Mouse (Mus musculus): Measurements from ENCODE around the gene Mlkl.
A peak's percentile ranks its signal among the peaks of the same experiment; 100 is the strongest.
"Not testable (repeated sequence)": the region's sequence is repeated elsewhere in the genome, so short reads cannot be mapped to it uniquely, and the experiment has no call there.

Gene Mlkl

GRCm38 (mm10) chr8:111312758-111313162 lies 25.2 kb downstream of the Mlkl start:
- no peak for DNase-seq (ENCODE audit: low spot score)

DNA sequence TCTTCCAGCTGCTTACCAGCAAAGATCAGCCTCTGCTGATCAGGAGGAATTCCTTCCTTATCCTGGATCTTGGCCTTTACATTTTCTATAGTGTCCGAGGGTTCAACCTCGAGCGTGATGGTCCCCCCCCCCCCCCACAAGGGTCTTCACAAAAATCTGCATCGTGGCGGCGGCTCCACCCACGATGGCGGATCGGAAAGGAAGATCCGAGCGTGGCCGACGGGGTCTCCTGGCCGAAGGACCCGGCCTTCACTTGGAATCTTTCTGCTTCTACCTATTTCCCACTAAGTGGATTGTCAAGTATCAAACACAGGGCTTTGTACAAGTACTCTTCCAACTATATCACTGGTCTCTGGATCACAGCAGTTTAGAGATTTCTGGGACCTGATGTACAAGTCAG lies 28.0 kb downstream of the Mlkl start:
- DNase-seq (ENCODE audit: low spot score) = not testable (repeated sequence)

GRCm38 (mm10) chr8:111305031-111305730 lies 32.8 kb downstream of the Mlkl start:
- no peak for DNase-seq (ENCODE audit: low spot score)

GRCm38 (mm10) chr8:111304359-111304758 lies 33.6 kb downstream of the Mlkl start:
- DNase-seq (ENCODE audit: low spot score) = no peak

- DNase-seq (ENCODE audit: low spot score) = not testable (repeated sequence)
Observed at GRCm38 (mm10) chr8:111303076-111303803, 34.7 kb downstream of the Mlkl start.

- DNase-seq (ENCODE audit: low spot score) = no peak
Observed at GRCm38 (mm10) chr8:111300597-111301546, 37.1 kb downstream of the Mlkl start.

DNA sequence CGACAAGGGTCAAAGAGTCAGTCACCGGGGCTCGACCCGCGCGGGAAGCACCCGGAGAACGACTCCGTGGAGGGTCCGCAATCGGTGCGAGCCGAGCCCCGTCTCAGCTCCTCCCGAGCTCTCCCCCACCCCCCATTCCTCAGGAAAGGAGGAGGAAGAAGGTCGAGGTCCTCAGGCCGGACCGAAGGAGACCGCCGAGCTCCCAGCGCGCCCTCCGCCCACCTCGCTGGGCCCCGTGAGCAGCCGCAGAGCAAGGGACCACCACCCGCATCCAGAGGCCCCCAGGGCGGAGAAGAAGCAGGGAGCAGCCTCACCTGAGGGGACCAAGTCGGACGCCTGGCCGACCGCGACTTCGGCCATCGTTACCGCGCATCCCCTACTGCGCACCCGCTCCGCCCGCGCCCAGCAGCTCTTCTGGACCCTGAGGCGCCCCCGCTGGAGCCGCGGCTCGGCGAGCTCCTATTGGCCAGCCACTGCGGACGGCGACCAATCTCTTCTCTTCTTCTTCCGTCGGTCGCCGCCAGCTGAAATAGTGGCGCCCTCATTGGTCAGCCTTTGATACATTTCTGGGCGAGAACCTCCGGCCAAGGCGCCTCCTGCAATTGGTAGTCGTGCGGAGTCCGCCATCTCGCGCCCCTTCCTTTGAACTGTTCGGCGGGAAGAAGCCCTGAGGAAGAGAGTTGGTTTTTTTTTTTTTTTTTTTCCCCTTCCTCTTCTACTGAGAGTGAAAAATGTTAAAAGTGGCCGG lies 38.0 kb downstream of the Mlkl start, which contains the start of gene Rfwd3:
Gene Rfwd3, minus strand, starts transcription at position 402 of the 748 bp plus-strand sequence.
- peak; percentile 97 for DNase-seq (ENCODE audit: low spot score)

DNA sequence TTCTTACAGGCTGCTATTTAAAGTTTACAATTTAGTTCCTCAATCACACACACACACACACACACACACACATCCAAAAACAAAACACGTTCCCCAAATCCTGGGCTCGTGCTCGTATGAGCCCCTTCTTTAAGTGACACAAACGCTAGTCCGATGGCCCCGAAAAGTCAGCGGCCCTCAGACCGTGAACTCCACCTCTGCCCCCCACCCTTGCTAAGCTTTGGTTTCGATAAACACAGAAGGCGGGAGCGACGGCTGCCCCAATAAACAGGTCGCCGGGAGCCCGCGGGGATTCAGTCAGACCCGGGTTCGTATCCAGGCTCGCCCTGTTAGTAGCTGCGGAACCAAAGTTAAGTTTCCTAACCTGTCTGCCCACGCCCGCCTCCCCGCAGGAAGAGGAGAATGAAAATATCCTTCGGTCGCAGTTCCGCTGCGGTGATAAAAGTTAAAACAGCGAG lies 38.6 kb downstream of the Mlkl start:
- DNase-seq (ENCODE audit: low spot score) = peak; percentile 59

GRCm38 (mm10) chr8:111298011-111298410 lies 40.0 kb downstream of the Mlkl start:
- no peak for DNase-seq (ENCODE audit: low spot score)

- DNase-seq (ENCODE audit: low spot score) = no peak
Observed at GRCm38 (mm10) chr8:111291733-111292132, 46.2 kb downstream of the Mlkl start.

- no peak for DNase-seq (ENCODE audit: low spot score)
Observed at GRCm38 (mm10) chr8:111290586-111290985, 47.4 kb downstream of the Mlkl start.

DNA sequence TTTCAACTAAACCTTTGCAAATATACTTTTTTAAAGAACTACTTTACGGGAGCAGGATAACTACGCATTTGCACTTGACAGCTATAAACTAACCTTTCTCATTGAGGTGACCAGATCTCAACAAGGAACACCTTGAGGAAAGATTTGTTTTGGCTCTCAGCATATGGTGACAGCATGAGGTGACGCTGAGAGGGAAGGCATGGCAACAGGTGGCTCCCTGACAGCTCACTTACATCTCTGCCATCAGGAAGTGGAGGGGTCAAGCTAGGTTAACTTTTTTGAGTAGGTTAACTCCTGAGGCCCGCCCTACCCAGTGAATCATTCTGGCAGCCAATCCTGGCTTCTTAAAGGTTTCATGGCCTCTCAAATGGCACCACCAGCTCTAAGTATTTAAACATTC lies 52.4 kb downstream of the Mlkl start:
- no peak for DNase-seq (ENCODE audit: low spot score)

- no peak for DNase-seq (ENCODE audit: low spot score)
Observed at GRCm38 (mm10) chr8:111282093-111282492, 55.9 kb downstream of the Mlkl start.

GRCm38 (mm10) chr8:111268277-111268676 lies 69.7 kb downstream of the Mlkl start:
- no peak for DNase-seq (ENCODE audit: low spot score)

GRCm38 (mm10) chr8:111266161-111266560 lies 71.8 kb downstream of the Mlkl start:
- not testable (repeated sequence) for DNase-seq (ENCODE audit: low spot score)

DNA sequence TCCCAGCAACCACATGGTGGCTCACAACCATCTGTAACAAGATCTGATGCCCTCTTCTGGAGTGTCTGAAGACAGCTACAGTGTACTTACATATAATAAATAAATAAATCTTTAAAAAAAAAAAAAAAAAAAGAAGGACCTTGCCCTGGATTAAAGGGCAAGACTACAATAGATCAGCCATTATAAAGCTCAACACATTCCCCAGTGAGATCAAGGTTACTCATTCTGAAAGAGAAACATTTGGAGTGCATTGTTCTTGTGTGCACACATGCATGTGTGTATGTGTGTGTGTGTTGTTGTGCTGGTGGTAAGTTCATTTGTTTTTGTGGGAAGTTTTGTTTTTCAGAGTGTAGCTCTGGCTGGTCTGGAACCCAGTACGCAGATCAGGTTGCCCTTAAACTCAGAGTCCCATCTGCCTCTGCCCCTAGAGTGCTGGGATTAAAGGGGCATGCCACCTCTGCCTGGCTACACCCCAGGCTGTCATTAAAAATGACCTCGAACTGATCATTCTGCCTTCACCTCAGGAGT lies 73.2 kb downstream of the Mlkl start:
- DNase-seq (ENCODE audit: low spot score) = no peak

- DNase-seq (ENCODE audit: low spot score) = peak; percentile 12
Observed at GRCm38 (mm10) chr8:111261981-111262381, 76.0 kb downstream of the Mlkl start.
